Mouse (Mus musculus) telencephalon, adult 2 months (tissue): Measurements from ENCODE around the gene Mxra8.

Experiments
- DNase-seq: peaks from one replicate; pipeline ENCODE4 v3.0.0-alpha.2; 2011; ENCODE audit warnings: low read depth, low spot score

Gene Mxra8

GRCm38 (mm10) chr4:155839483-155839910, at the start of gene Mxra8:
Mxra8 (plus strand) TSS chr4:155839680.
- DNase-seq, result no peak

DNA sequence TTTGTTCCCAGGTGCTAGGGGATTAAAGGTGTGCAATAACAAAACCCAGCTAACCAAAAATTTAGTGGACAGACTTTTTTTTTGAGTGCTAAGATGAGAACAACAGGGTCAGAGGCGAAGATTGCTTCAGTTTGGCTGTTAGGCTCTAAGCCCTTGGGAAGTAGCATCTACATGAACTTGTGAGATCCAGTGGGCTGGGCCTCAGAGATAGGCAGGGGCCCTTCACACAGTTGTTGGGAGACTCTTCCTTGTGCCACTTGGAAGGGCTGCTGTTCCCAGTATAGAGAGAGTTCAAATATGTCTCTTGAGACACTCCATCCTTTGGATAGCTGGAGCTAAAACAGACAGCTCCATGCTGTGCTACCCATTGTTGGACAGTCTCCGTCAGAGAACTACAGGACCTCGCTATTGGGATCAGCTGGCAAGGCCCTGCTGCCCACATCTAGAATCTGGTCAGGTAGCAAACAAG, 49.4 kb upstream of the Mxra8 start, which contains the start of gene Ankrd65:
Gene Ankrd65 (plus strand): TSS at position 419 of the 469 bp plus-strand sequence.
- DNase-seq, result no peak

DNA sequence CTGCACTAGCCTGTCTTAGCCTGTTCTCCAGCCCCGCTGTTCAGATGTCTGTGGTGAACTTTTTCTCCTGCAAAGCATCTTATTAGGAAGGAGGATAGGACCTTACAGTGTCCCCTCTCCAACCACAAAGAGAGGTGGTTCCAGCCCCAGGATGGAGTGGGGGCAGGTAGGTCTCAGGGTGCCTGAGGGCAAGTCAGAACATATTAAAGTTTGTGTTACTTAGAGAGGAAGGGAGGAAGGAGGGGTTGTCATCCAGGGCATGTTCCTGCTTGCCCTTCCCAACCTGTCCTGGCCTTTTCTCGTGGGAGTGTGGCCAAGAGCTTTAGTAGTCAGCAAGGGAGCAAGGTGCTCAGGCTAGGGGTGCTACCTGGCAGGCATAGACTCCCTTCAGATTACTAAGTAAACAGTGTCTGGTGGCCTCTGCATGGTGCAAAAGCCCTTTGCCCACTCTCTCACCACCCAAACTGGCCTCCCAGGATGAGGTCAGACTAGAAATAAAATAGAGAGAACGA, 48.8 kb upstream of the Mxra8 start:
- no peak for DNase-seq

DNA sequence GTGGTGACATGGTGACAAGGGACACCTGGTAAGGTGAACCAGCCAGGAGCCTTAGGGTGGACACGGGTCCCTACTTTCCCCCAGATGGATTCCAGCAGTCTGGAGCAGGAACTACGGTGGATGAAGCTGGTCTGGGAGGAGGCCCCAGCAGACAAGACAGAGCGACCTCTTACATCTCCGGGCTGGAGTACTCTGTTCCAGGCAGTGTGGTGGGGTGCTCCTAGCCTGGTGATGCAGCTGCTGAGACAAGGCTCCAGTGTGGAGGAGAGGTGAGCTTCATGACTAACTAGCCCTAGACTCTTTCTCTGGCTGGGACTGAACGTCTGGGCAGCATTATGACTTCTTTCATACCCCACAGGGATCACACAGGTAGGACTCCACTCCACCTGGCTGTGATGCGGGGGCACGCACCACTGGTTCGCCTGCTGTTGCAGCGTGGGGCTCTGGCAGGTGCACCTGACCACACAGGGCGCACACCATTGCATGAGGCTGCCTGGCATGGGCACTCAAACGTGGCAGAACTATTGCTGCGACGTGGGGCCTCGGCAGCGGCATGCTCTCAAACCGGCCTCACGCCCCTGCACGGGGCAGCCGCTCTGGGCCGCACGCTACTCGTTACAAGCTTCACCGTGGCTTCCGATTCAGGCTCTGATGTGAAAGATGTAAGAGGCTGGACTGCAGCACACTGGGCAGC, 48.1 kb upstream of the Mxra8 start:
- DNase-seq, result no peak

DNA sequence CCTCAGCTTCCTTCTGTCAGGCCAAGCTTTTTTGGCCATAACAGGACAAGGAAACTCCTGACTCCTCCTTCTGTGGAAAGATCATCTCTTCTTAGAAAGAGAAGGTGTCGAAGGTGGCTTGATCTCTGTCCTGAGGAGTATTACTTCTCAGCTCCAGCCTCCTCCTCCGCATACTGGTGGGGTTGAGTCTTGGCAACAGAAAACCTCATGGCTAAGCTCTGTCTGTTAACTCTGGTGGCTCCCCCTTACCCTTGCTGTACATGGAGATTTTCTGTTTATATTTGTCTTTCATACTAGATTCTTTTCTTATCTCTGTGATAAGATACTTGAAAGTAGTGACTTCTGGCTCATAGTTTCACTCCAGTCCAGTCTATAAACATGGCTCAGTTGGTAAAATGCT, 45.8 kb upstream of the Mxra8 start:
- no peak for DNase-seq

GRCm38 (mm10) chr4:155802075-155802474, 37.4 kb upstream of the Mxra8 start:
- DNase-seq, result no peak

GRCm38 (mm10) chr4:155802741-155803339, 36.6 kb upstream of the Mxra8 start, which contains the start of gene Mrpl20:
Mrpl20 (plus strand) TSS chr4:155802878.
- no peak for DNase-seq

DNA sequence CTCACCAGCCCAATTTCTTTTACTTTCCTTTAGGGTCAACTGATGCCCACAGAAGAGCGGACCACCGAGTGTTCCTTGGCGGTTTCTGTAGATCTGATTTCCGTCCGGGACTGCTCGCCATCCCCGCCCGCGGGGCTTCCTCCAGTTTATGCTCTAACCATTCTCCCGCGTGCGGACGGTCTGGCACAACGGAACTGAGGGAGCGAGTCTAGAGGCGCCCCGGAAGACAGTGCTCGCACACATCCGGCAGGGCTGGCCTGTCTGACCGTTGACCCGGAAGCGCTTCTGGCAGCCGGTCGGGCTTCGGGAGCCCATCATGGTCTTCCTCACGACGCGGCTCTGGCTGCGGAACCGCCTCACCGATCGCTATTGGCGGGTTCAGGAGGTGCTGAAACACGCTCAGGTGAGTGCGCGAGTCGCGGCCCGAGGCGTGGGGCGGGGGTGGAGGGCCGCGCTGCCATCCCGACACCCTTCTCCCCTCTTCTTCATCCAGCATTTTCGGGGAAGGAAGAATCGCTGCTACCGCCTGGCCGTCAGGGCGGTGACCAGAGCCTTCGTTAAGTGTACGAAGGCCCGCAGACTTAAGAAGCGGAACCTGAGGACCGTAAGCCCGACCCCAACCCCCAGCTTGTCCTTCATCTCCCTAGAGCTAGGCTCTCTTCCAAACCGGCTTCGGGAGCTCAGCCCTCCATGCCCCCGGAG, 36.0 kb upstream of the Mxra8 start:
- DNase-seq, result peak; percentile 85

DNA sequence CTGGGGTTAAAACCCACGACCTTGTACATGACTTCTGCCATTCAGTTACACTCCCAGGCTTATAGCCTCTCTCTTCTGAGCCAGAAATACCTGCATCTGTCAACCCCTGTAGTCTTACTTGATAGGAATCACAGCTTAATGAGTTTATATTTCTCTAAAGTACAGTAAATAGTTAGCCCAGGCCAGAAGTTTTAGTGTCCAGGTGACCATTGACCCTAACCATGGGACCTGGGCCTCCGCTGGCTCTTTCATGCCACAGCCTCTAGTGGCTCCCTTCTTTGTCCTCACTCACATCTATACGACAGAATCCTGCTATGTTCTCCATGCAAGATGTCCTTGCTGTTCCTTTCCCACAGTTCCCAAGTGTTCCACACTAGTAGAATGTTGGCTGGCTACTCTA, 31.6 kb upstream of the Mxra8 start:
- DNase-seq, result no peak

- DNase-seq, result peak; percentile 93
Observed at GRCm38 (mm10) chr4:155811929-155812664, 27.4 kb upstream of the Mxra8 start, which contains the start of gene Ccnl2. Ccnl2 (plus strand) TSS chr4:155812489.

GRCm38 (mm10) chr4:155812665-155813181, 26.8 kb upstream of the Mxra8 start:
- DNase-seq, result no peak

GRCm38 (mm10) chr4:155817533-155817932, 21.9 kb upstream of the Mxra8 start:
- DNase-seq, result no peak

DNA sequence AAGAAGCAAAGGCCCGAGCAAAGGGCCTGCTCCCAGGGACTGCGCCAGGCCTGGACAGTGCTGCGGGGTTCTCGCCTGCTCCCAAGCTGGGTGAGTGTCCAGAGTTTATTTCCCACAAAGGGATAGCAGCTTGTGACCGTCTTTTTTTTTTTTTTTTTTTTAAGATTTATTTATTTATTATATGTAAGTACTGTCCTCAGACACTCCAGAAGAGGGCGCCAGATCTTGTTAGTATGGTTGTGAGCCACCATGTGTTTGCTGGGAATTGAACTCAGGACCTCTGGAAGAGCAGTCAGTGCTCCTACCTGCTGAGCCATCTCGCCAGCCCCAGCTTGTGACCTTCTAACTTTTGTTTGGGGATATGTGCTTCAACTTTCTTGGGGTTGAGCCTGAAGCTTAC, 18.5 kb upstream of the Mxra8 start:
- DNase-seq, result no peak

DNA sequence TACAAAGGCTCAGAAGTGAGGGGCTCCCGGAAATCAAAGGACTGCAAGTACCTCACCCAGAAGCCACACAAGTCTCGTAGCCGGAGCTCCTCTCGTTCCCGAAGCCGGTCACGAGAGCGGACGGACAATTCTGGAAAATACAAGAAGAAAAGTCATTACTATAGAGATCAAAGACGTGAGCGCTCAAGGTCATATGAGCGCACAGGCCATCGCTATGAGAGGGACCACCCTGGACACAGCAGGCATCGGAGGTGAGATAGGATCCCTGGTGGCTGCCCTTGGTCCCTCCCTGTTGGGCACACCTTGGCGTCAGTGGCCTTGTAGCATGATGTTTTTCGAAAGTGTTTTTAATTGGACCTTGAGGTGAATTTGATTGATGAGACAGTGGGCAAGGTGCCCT, 16.0 kb upstream of the Mxra8 start:
- no peak for DNase-seq

- DNase-seq, result no peak
Observed at GRCm38 (mm10) chr4:155829866-155830265, 9.6 kb upstream of the Mxra8 start.

- no peak for DNase-seq
Observed at GRCm38 (mm10) chr4:155830596-155830995, 8.9 kb upstream of the Mxra8 start.

GRCm38 (mm10) chr4:155831205-155831766, 8.2 kb upstream of the Mxra8 start, which contains the start of gene Aurkaip1:
Aurkaip1 (plus strand) TSS chr4:155831272.
- DNase-seq, result peak; percentile 97

- no peak for DNase-seq
Observed at GRCm38 (mm10) chr4:155831831-155832230, 7.6 kb upstream of the Mxra8 start.

DNA sequence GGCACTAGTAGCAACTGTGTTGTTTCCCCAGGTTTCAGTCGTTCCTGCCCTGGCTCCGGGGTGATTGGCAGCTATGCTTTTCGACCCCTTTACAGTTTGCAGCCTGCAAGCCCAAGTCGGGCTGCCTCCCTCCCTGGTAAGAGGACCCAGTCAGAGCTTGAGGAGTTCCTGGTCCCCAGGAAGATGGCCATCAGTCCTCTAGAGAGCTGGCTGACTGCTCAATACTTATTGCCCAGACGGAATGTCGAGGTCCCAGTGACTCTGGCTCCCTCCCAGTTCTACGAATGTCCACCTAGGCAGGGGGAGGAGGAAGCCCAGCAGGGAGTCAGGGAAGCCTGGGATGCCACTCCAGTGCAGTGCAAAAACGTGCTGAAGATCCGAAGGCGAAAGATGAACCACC, 7.2 kb upstream of the Mxra8 start:
- DNase-seq, result no peak

- no peak for DNase-seq
Observed at GRCm38 (mm10) chr4:155833234-155833633, 6.2 kb upstream of the Mxra8 start.

GRCm38 (mm10) chr4:155833836-155834235, 5.6 kb upstream of the Mxra8 start:
- DNase-seq, result peak; percentile 61
